Mouse (Mus musculus) lung, embryonic 16.5 days (tissue): ENCODE data around the gene Nup85. TPM values are rescaled to one million over a fixed set of nuclear protein-coding genes. Genes with fewer than 3 reads are reported as not detected.

Experiments
- ATAC-seq: fragments of 200-750 bp; cut with Nextera tagmentation; 2 replicates; pipeline ENCODE4 v1.8.0; 2017; ENCODE audit warnings: low read depth, mild to moderate bottlenecking, moderate library complexity
- H3K27ac ChIP-seq: fragments of 300-500 bp; sonication (generic); 2 replicates; pipeline ENCODE4 v1.5.1; 2014; ENCODE audit warnings: mild to moderate bottlenecking, control low read depth, low read length
- H3K27me3 ChIP-seq: fragments of 300-500 bp; sonication (generic); 2 replicates; pipeline ENCODE4 v1.6.1; 2014; ENCODE audit warnings: low read depth, low read length, mixed read lengths; ENCODE audit not compliant: control insufficient read depth, insufficient read depth
- H3K36me3 ChIP-seq: fragments of 300-500 bp; sonication (generic); 2 replicates; pipeline ENCODE4 v1.6.1; 2014; ENCODE audit warnings: low read length; ENCODE audit not compliant: control insufficient read depth, insufficient read depth
- H3K4me1 ChIP-seq: fragments of 300-500 bp; sonication (generic); replicated peaks from 2 replicates; pipeline ENCODE4 v1.6.1; 2014; ENCODE audit warnings: low read length, mixed read lengths; ENCODE audit not compliant: control insufficient read depth, insufficient read depth
- H3K4me2 ChIP-seq: fragments of 300-500 bp; sonication (generic); 2 replicates; pipeline ENCODE4 v1.6.1; 2014; ENCODE audit warnings: low read depth, low read length, control low read depth
- H3K4me3 ChIP-seq: fragments of 300-500 bp; sonication (generic); 2 replicates; pipeline ENCODE4 v1.5.1; 2014; ENCODE audit warnings: mild to moderate bottlenecking, low read length, control low read depth
- H3K9ac ChIP-seq: fragments of 300-500 bp; sonication (generic); 2 replicates; pipeline ENCODE4 v1.6.1; 2014; ENCODE audit warnings: low read length, control low read depth
- H3K9me3 ChIP-seq: fragments of 300-500 bp; sonication (generic); 2 replicates; pipeline ENCODE4 v1.6.1; 2016; ENCODE audit warnings: low read length; ENCODE audit not compliant: control insufficient read depth
- WGBS: fragments of 180-500 bp; shearing (Covaris S2); extraction: QIAGEN DNeasy Blood & Tissue Kit; methylation state at CpG from one replicate; pipeline ENCODE4 v1.1.7; 2014; 5-methylcytosine and 5-hydroxymethylcytosine counted together
- polyA plus RNA-seq: library from polyadenylated mRNA; unstranded; fragments of >200 nt; fragmentation: Nextera tagmentation; extraction: Ambion mirVana; gene quantifications from 2 replicates; pipeline ENCODE4 v1.2.1, GENCODE M21; 2015

Nup85 gene
- polyA plus RNA-seq, 1 experiment from 2014 or later, result 165 TPM

DNA sequence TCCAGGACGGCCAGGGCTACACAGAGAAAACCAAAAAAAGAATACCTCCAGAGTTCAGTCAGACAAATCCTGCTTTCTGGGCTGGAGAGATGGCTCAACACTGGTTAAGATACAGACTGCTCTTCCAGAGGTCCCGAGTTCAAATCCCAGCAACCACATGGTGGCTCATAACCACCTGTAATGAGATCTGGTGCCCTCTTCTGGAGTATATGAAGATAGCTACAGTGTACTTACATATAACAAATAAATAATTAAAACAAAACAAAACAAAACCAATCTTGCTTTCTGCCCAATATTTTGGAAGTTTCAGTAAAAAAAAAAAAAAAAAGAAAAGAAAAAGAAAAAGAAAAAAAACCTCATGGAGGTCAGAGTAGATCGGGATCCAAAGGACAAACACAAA, 31.0 kb downstream of the Nup85 start:
- Histone ChIP-seq H3K4me1 (no peaks in the 10 kb centered on the region), H3K36me3 (peaks cover 29% of the 10 kb centered on the region)

DNA sequence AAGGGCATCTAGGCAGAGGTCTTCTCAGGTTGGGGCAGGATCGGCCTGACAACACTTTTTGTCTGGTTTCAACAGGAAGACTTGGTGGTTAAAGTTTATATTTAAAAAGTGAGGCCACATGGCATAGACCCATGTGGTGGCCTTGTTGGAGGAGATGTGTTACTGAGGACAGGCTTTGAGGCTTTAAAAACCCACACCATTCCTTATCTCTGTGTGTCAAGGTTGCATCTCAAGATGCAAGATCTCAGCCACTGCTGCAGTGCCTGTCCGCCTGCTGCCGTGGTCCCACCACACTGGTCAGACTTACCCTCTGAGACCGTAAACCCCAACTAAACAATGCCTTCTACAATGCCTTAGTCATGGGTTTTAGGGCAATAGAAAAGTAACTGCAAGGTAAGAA, 34.1 kb downstream of the Nup85 start:
- no peaks in the 10 kb centered on the region for H3K9me3 ChIP-seq
- H3K27ac ChIP-seq, result no peak overlapping the region
- ATAC-seq, result no peak
- no peaks in the 10 kb centered on the region for H3K27me3 ChIP-seq
- no peak overlapping the region for H3K4me2 ChIP-seq
- peaks cover 7% of the 10 kb centered on the region for H3K36me3 ChIP-seq
- no peak overlapping the region for H3K4me3 ChIP-seq
- WGBS, result 91% methylated on average over 4 of the region's 4 CpGs
- peaks cover 15% of the 10 kb centered on the region for H3K4me1 ChIP-seq
- no peak overlapping the region for H3K9ac ChIP-seq

More for the DNA sequence above, 31.0 kb downstream of the Nup85 start:
- Histone ChIP-seq H3K9ac (no peak overlapping the region), H3K27me3 (no peaks in the 10 kb centered on the region), H3K4me2 (no peak overlapping the region), H3K9me3 (no peaks in the 10 kb centered on the region), H3K4me3 (no peak overlapping the region), H3K27ac (no peak overlapping the region)
- no peak for ATAC-seq
- 96% methylated on average over 3 of the region's 3 CpGs for WGBS

DNA sequence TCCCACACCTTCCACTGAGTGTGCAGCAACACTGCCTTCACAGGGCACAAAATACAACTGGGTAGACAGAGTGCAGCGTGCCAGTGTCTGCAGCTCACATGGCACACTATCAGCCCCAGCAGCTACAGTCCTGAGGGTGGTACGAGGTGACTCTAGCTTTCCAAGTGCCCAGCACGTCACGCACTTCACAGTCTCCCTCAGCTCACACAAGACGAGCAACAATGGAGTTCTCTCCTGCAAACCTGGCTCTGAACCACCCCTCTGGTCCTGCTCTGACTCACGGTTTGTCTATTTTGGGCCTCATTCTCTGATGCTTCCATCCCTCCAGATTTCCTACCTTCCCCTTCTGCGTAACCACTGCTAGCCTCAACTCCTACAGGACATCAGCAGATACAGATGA, 35.5 kb downstream of the Nup85 start:
- Histone ChIP-seq H3K9ac (no peak overlapping the region), H3K36me3 (no peaks in the 10 kb centered on the region; the same call in none of the 2 replicates), H3K4me2 (no peak overlapping the region), H3K27ac (no peak overlapping the region), H3K4me3 (no peak overlapping the region), H3K9me3 (no peaks in the 10 kb centered on the region), H3K4me1 (peaks cover 17% of the 10 kb centered on the region), H3K27me3 (no peaks in the 10 kb centered on the region)
- WGBS, result 89% methylated on average over 7 of the region's 7 CpGs
- ATAC-seq, result no peak

GRCm38 (mm10) chr11:115600743-115601142, 36.5 kb downstream of the Nup85 start:
- no peak for ATAC-seq
- Histone ChIP-seq H3K27ac (no peak overlapping the region), H3K4me1 (peaks cover 22% of the 10 kb centered on the region), H3K9ac (no peak overlapping the region), H3K4me2 (no peak overlapping the region), H3K36me3 (peaks cover 1% of the 10 kb centered on the region), H3K4me3 (no peak overlapping the region), H3K9me3 (no peaks in the 10 kb centered on the region), H3K27me3 (no peaks in the 10 kb centered on the region)
- 90% methylated on average over 15 of the region's 15 CpGs for WGBS

GRCm38 (mm10) chr11:115601174-115601573, 36.9 kb downstream of the Nup85 start:
- Histone ChIP-seq H3K4me2 (no peak overlapping the region), H3K9ac (no peak overlapping the region), H3K4me3 (no peak overlapping the region), H3K27me3 (no peaks in the 10 kb centered on the region), H3K9me3 (no peaks in the 10 kb centered on the region), H3K4me1 (peaks cover 22% of the 10 kb centered on the region), H3K27ac (no peak overlapping the region), H3K36me3 (peaks cover 6% of the 10 kb centered on the region)
- 78% methylated on average over 4 of the region's 4 CpGs for WGBS
- ATAC-seq, result no peak

GRCm38 (mm10) chr11:115603128-115603475, 38.9 kb downstream of the Nup85 start:
- Histone ChIP-seq H3K4me1 (peaks cover 22% of the 10 kb centered on the region), H3K4me3 (peak overlapping the region; percentile 100), H3K27me3 (no peaks in the 10 kb centered on the region), H3K9me3 (no peaks in the 10 kb centered on the region), H3K4me2 (peak overlapping the region; percentile 93), H3K36me3 (peaks cover 19% of the 10 kb centered on the region), H3K27ac (peak overlapping the region; percentile 93), H3K9ac (peak overlapping the region; percentile 98)
- no peak for ATAC-seq
- WGBS, result 3% methylated on average over 15 of the region's 15 CpGs

DNA sequence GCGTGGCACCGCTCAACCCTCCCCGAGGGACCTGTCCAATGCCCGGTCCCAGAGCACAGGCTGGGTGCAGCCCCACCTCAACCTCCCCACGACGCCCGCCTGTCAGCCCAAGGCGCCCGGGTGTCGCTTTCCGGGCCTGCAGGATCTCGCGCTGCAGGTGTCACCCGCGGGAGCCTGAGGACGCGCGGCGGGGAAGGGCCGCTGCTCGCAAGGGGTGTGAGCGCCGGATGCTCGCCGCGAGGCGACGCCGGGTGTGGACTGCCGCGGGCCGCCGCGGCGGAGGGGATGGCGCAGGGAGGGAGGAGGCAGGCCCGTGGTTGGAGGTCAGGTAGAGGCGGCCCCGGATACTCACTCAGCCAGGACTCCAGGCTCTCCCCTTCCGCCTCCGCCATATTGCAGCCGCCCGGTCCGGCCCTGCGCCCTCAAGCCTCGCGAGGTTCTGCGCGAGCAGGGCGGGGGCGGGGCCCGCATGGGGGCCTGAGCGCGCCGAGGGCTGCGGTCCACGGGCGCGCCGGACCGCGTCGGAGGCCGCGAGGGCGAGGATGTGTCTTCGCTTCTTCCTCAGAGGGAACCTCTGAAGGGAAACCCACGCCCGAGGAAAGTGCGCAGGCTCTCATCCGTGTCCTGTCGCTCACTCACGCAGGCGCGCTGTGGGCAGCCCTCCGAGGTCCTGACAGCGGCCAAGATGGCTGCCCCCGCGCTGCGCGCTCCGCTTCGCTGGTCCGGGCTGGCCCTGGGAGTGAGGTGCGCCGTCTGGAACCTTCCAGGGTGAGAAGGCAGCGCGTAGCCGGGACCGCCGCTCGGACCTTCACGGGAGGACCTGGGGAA, 39.5 kb downstream of the Nup85 start, which contains the start of the genes Mrps7 and Gga3:
Gene Mrps7 (plus strand): TSS at position 450 of the 828 bp plus-strand sequence.
Gene Gga3 (minus strand): TSS at position 576 of the 828 bp plus-strand sequence.
- WGBS, result under 1% methylated on average over 84 of the region's 93 CpGs
- Histone ChIP-seq H3K9me3 (no peaks in the 10 kb centered on the region), H3K4me2 (peak within 1 kb of the TSS; percentile 93), H3K27me3 (no peaks in the 10 kb centered on the region), H3K4me3 (peak within 1 kb of the TSS; percentile 100), H3K36me3 (peaks cover 25% of the 10 kb centered on the region), H3K27ac (peak within 1 kb of the TSS; percentile 93), H3K9ac (peak within 1 kb of the TSS; percentile 98), H3K4me1 (peaks cover 22% of the 10 kb centered on the region)
- ATAC-seq, result peak; percentile 98

- Histone ChIP-seq H3K4me3 (peak overlapping the region; percentile 100), H3K27me3 (no peaks in the 10 kb centered on the region), H3K36me3 (peaks cover 27% of the 10 kb centered on the region), H3K9me3 (no peaks in the 10 kb centered on the region), H3K27ac (peak overlapping the region; percentile 93), H3K4me1 (peaks cover 22% of the 10 kb centered on the region), H3K4me2 (peak overlapping the region; percentile 93), H3K9ac (peak overlapping the region; percentile 98)
- WGBS, result 0% methylated on average over 26 of the region's 26 CpGs
- peak; percentile 15 for ATAC-seq
Observed at GRCm38 (mm10) chr11:115604304-115604696, 40.1 kb downstream of the Nup85 start.

DNA sequence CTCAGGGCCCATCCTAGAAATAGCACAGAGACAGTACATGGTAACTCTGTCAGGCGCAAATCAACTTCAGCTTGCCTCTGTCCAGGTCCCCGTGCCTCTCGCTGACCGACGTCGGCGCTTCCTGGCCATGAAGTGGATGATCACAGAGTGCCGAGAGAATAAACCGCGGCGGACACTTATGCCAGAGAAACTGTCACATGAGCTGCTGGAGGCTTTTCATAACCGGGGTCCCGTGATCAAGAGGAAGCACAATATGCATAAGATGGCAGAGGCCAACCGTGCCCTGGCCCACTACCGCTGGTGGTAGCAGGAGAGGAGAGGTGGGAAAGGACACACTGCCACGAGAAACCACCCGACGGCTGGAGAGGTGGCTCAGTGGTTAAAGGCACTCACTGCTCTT, 42.5 kb downstream of the Nup85 start:
- Histone ChIP-seq H3K27ac (no peak overlapping the region), H3K4me2 (no peak overlapping the region), H3K27me3 (no peaks in the 10 kb centered on the region), H3K4me1 (peaks cover 23% of the 10 kb centered on the region), H3K36me3 (peaks cover 27% of the 10 kb centered on the region), H3K9ac (no peak overlapping the region), H3K4me3 (no peak overlapping the region), H3K9me3 (no peaks in the 10 kb centered on the region)
- WGBS, result 93% methylated on average over 18 of the region's 18 CpGs
- ATAC-seq, result no peak
